Mouse (Mus musculus): ENCODE data around the gene Gm11034.

Gm11034 gene

GRCm38 (mm10) chr8:72211846-72212245 lies 1.6 kb downstream of the Gm11034 start:
- DNase-seq (ENCODE audit: low spot score in 2 of 2): no peak

GRCm38 (mm10) chr8:72210710-72211109 lies 2.7 kb downstream of the Gm11034 start:
- DNase-seq (ENCODE audit: low spot score in 2 of 2): no peak

GRCm38 (mm10) chr8:72210222-72210621 lies 3.2 kb downstream of the Gm11034 start:
- no peak for DNase-seq (ENCODE audit: low spot score in 2 of 2)

GRCm38 (mm10) chr8:72208582-72208981 lies 4.9 kb downstream of the Gm11034 start:
- DNase-seq (ENCODE audit: low spot score in 2 of 2): no peak

GRCm38 (mm10) chr8:72197997-72198396 lies 15.4 kb downstream of the Gm11034 start:
- no peak for DNase-seq (ENCODE audit: low spot score in 2 of 2)

- DNase-seq (ENCODE audit: low spot score in 2 of 2): no peak
Observed at GRCm38 (mm10) chr8:72192065-72192464, 21.4 kb downstream of the Gm11034 start.

GRCm38 (mm10) chr8:72190215-72190539 lies 23.3 kb downstream of the Gm11034 start:
- no peak for DNase-seq (ENCODE audit: low spot score in 2 of 2)

GRCm38 (mm10) chr8:72189417-72190214 lies 23.8 kb downstream of the Gm11034 start, which contains the start of gene Hsh2d:
Gene Hsh2d (plus strand): TSS chr8:72189638.
- DNase-seq (ENCODE audit: low spot score in 2 of 2): no peak

GRCm38 (mm10) chr8:72187793-72188331 lies 25.6 kb downstream of the Gm11034 start:
- no peak for DNase-seq (ENCODE audit: low spot score in 2 of 2)

GRCm38 (mm10) chr8:72183554-72184202 lies 29.8 kb downstream of the Gm11034 start:
- DNase-seq (ENCODE audit: low spot score in 2 of 2): no peak

GRCm38 (mm10) chr8:72177346-72177925 lies 36.0 kb downstream of the Gm11034 start:
- peak; percentile 47 to 62 for DNase-seq (ENCODE audit: low spot score in 2 of 2)

- no peak for DNase-seq (ENCODE audit: low spot score in 2 of 2)
Observed at GRCm38 (mm10) chr8:72169681-72170249, 43.7 kb downstream of the Gm11034 start.

GRCm38 (mm10) chr8:72169098-72169668 lies 44.3 kb downstream of the Gm11034 start:
- DNase-seq (ENCODE audit: low spot score in 2 of 2): no peak
